Comparison of ENCODE assay signal across 8 mouse cellular contexts in genomic region chr12:24592956-24593672, GRCm38 (mm10). TPM values are rescaled to one million over a fixed set of nuclear protein-coding genes. Genes with fewer than 3 reads are reported as not detected.
A peak's percentile ranks its signal among the peaks of the same experiment; 100 is the strongest.
DNase-seq lines count a peak whose midpoint lies in the region; ATAC-seq and TF ChIP-seq lines count a peak whose summit lies in the region.

No protein-coding gene starts in this region.

- peaks cover 5% of the 10 kb centered on the region for H3K4me1 ChIP-seq in embryonic fibroblast, embryonic 13.5 days (ENCODE audit: control insufficient read depth, insufficient read depth, low read length)
- peaks cover 7 to 13% of the 10 kb centered on the region in 2 experiments; a peak in 3 of 4 replicates for H3K4me1 ChIP-seq in heart, embryonic 14.5 days (ENCODE audit: control insufficient read depth in 2 of 2, insufficient read depth in 2 of 2, low read length in 2 of 2)
- peaks cover 28% of the 10 kb centered on the region for H3K4me1 ChIP-seq in kidney, embryonic 16.5 days (ENCODE audit: insufficient read depth, low read length)
- H3K4me1 ChIP-seq in neural tube, embryonic 11.5 days (ENCODE audit: control insufficient read depth, insufficient read depth, low read length), result no peaks in the 10 kb centered on the region
- H3K4me1 ChIP-seq in stomach, embryonic 15.5 days, result peaks cover 12% of the 10 kb centered on the region

- no peaks in the 10 kb centered on the region for H3K27me3 ChIP-seq in heart, embryonic 14.5 days (ENCODE audit: control insufficient read depth, insufficient read depth, low read length)
- H3K27me3 ChIP-seq in kidney, embryonic 16.5 days (ENCODE audit: insufficient read depth, low read length), result no peaks in the 10 kb centered on the region
- H3K27me3 ChIP-seq in neural tube, embryonic 11.5 days (ENCODE audit: control insufficient read depth, insufficient read depth, low read length), result no peaks in the 10 kb centered on the region
- H3K27me3 ChIP-seq in stomach, embryonic 15.5 days (replicated peaks), result no peaks in the 10 kb centered on the region

- H3K9ac ChIP-seq in heart, embryonic 14.5 days (ENCODE audit: low read length), result 0 out of 2 replicates have a peak overlapping the region, but pooled peaks have one; percentile 47
- H3K9ac ChIP-seq in kidney, embryonic 16.5 days (replicated peaks; ENCODE audit: low read length), result peak overlapping the region; percentile 54
- no peak overlapping the region for H3K9ac ChIP-seq in neural tube, embryonic 11.5 days (ENCODE audit: low read length)
- H3K9ac ChIP-seq in stomach, embryonic 15.5 days, result no peak overlapping the region

- H3K36me3 ChIP-seq in heart, embryonic 14.5 days (ENCODE audit: control insufficient read depth, insufficient read depth, low read length), result peaks cover 4% of the 10 kb centered on the region; the same call in 1 of the 2 replicates
- no peaks in the 10 kb centered on the region for H3K36me3 ChIP-seq in kidney, embryonic 16.5 days (ENCODE audit: insufficient read depth, low read length)
- H3K36me3 ChIP-seq in neural tube, embryonic 11.5 days (ENCODE audit: control insufficient read depth, insufficient read depth, low read length), result no peaks in the 10 kb centered on the region
- no peaks in the 10 kb centered on the region for H3K36me3 ChIP-seq in stomach, embryonic 15.5 days

- peak overlapping the region; percentile 60 for H3K4me2 ChIP-seq in heart, embryonic 14.5 days (ENCODE audit: low read length)
- H3K4me2 ChIP-seq in kidney, embryonic 16.5 days (replicated peaks; ENCODE audit: low read depth, low read length), result peak overlapping the region; percentile 55
- H3K4me2 ChIP-seq in neural tube, embryonic 11.5 days (ENCODE audit: low read depth), result peak overlapping the region; percentile 7
- H3K4me2 ChIP-seq in stomach, embryonic 15.5 days, result peak overlapping the region; percentile 56

- TF ChIP-seq CTCF in embryonic fibroblast, embryonic 13.5 days (IDR thresholded peaks at IDR 0.05; ENCODE audit: borderline replicate concordance, insufficient read depth, low read length), result no peak

- H3K4me3 ChIP-seq in embryonic fibroblast, embryonic 13.5 days (ENCODE audit: insufficient read depth, low read length), result peak overlapping the region; percentile 1
- H3K4me3 ChIP-seq in heart, embryonic 14.5 days (ENCODE audit: control insufficient read depth in 1 of 2, insufficient read depth in 1 of 2, low read depth in 1 of 2, low read length in 2 of 2), result peak overlapping the region; percentile 3 to 21; a peak in 3 of 4 replicates
- H3K4me3 ChIP-seq in kidney, embryonic 16.5 days (ENCODE audit: low read length), result peak overlapping the region; percentile 39
- H3K4me3 ChIP-seq in neural tube, embryonic 11.5 days (ENCODE audit: low read depth, low read length), result no peak overlapping the region
- peak overlapping the region; percentile 26 for H3K4me3 ChIP-seq in stomach, embryonic 15.5 days (replicated peaks)

- ATAC-seq in activated CD4-positive, CD25-positive, alpha-beta regulatory T cell, adult 4 months, result peak; percentile 84
- ATAC-seq in heart, embryonic 14.5 days (ENCODE audit: insufficient number of reproducible peaks, insufficient read depth, low FRiP score, low read depth), result no peak; the same call in 1 of the 2 replicates
- peak; percentile 74 for ATAC-seq in kidney, embryonic 16.5 days (ENCODE audit: low FRiP score, low TSS enrichment)
- ATAC-seq in neural tube, embryonic 11.5 days (ENCODE audit: insufficient read depth, low FRiP score, low TSS enrichment), result no peak
- peak; percentile 76 for ATAC-seq in stomach, embryonic 15.5 days (ENCODE audit: insufficient read depth, low FRiP score, low read depth)

- no peaks in the 10 kb centered on the region for H3K9me3 ChIP-seq in heart, embryonic 14.5 days (ENCODE audit: control insufficient read depth, low read length)
- no peaks in the 10 kb centered on the region for H3K9me3 ChIP-seq in kidney, embryonic 16.5 days (ENCODE audit: low read length)
- no peaks in the 10 kb centered on the region for H3K9me3 ChIP-seq in neural tube, embryonic 11.5 days (ENCODE audit: control insufficient read depth, low read length)
- H3K9me3 ChIP-seq in stomach, embryonic 15.5 days, result no peaks in the 10 kb centered on the region

- peak; percentile 89 to 93 for DNase-seq in lung, adult 18-20 months
- no peak for DNase-seq in neural tube, embryonic 11.5 days (ENCODE audit: low spot score)
- no peak for DNase-seq in cerebellum, adult 9-10 months

- 20% methylated on average over 22 of the region's 22 CpGs for WGBS in heart, embryonic 14.5 days
- 4% methylated on average over 22 of the region's 22 CpGs for whole genome bisulfite sequencing in kidney, embryonic 16.5 days
- WGBS in neural tube, embryonic 11.5 days, result 19% methylated on average over 22 of the region's 22 CpGs
- 11% methylated on average over 22 of the region's 22 CpGs for WGBS in stomach, embryonic 15.5 days

- no peak overlapping the region for H3K27ac ChIP-seq in embryonic fibroblast, embryonic 13.5 days (ENCODE audit: insufficient read depth, low read length)
- H3K27ac ChIP-seq in heart, embryonic 14.5 days (replicated peaks in 1 of 2; ENCODE audit: control insufficient read depth in 1 of 2, insufficient read depth in 1 of 2, low read depth in 2 of 2, low read length in 2 of 2), result no peak overlapping the region
- peak overlapping the region; percentile 67; the same call in 1 of the 2 replicates for H3K27ac ChIP-seq in kidney, embryonic 16.5 days (ENCODE audit: low read length)
- H3K27ac ChIP-seq in neural tube, embryonic 11.5 days (ENCODE audit: low read depth, low read length), result no peak overlapping the region
- H3K27ac ChIP-seq in stomach, embryonic 15.5 days, result peak overlapping the region; percentile 68

- TF ChIP-seq POLR2A in embryonic fibroblast, embryonic 13.5 days (IDR thresholded peaks at IDR 0.05; ENCODE audit: low read depth, low read length), result no peak

RNA-seq across cellular contexts. Expression of gene Grhl1, which starts 21.0 kb away (rescaled TPM):
- polyA plus RNA-seq in activated CD4-positive, CD25-positive, alpha-beta regulatory T cell, adult 4 months (2017; shearing (Covaris generic)), result 1 to 10 TPM; 4.5 to 4.6 TPM
- polyA plus RNA-seq in embryonic fibroblast, embryonic 13.5 days (2011; ENCODE audit: insufficient read length, low read depth, missing spikeins), result 0.23 and 0.61 TPM in 2 replicates
- 2.2 and 2.4 TPM in 2 replicates for polyA plus RNA-seq in heart, embryonic 14.5 days (2014; fragmentation: Nextera tagmentation; extraction: Ambion mirVana)
- polyA plus RNA-seq in kidney, embryonic 16.5 days (2015; fragmentation: Nextera tagmentation; extraction: Ambion mirVana), result 2.8 TPM in 2 replicates
- 0.51 and 0.61 TPM in 2 replicates for polyA plus RNA-seq in neural tube, embryonic 11.5 days (2014; fragmentation: Nextera tagmentation; extraction: Ambion mirVana)
- 5.7 and 7.5 TPM in 2 replicates for polyA plus RNA-seq in stomach, embryonic 15.5 days (2015; fragmentation: Nextera tagmentation; extraction: Ambion mirVana)

RNA-seq across cellular contexts. Expression of gene Klf11, which starts 58.0 kb away (rescaled TPM):
- polyA plus RNA-seq in activated CD4-positive, CD25-positive, alpha-beta regulatory T cell, adult 4 months (2017; shearing (Covaris generic)), result 1 to 10 TPM; 2.0 to 2.1 TPM
- 3.2 and 5.9 TPM in 2 replicates for polyA plus RNA-seq in embryonic fibroblast, embryonic 13.5 days (2011; ENCODE audit: insufficient read length, low read depth, missing spikeins)
- 22.3 and 23.8 TPM in 2 replicates for polyA plus RNA-seq in heart, embryonic 14.5 days (2014; fragmentation: Nextera tagmentation; extraction: Ambion mirVana)
- polyA plus RNA-seq in kidney, embryonic 16.5 days (2015; fragmentation: Nextera tagmentation; extraction: Ambion mirVana), result 15.6 and 17.0 TPM in 2 replicates
- 14.5 and 16.0 TPM in 2 replicates for polyA plus RNA-seq in neural tube, embryonic 11.5 days (2014; fragmentation: Nextera tagmentation; extraction: Ambion mirVana)
- 11.2 and 12.0 TPM in 2 replicates for polyA plus RNA-seq in stomach, embryonic 15.5 days (2015; fragmentation: Nextera tagmentation; extraction: Ambion mirVana)

Comparison
In these comparisons a context has a peak if more than half of its experiments do, and no peak if none do; other contexts are left out.
1. ATAC-seq: peak in activated CD4-positive, CD25-positive, alpha-beta regulatory T cell, adult 4 months (single experiment), kidney, embryonic 16.5 days (single experiment) and stomach, embryonic 15.5 days (single experiment); none in heart, embryonic 14.5 days (single experiment) and neural tube, embryonic 11.5 days (single experiment).
2. H3K27ac ChIP-seq: peak in kidney, embryonic 16.5 days (single experiment) and stomach, embryonic 15.5 days (single experiment); none in embryonic fibroblast, embryonic 13.5 days (single experiment), heart, embryonic 14.5 days (0 of 2) and neural tube, embryonic 11.5 days (single experiment).
3. H3K4me2 ChIP-seq: peak in every context shown above with its lines; median percentile 60 in heart, embryonic 14.5 days; 56 in stomach, embryonic 15.5 days; 55 in kidney, embryonic 16.5 days; 7 in neural tube, embryonic 11.5 days.
4. H3K9ac ChIP-seq: peak in heart, embryonic 14.5 days (single experiment) and kidney, embryonic 16.5 days (single experiment); none in neural tube, embryonic 11.5 days (single experiment) and stomach, embryonic 15.5 days (single experiment).
5. DNase-seq: peak in lung, adult 18-20 months (2 of 2); none in neural tube, embryonic 11.5 days (single experiment) and cerebellum, adult 9-10 months (single experiment).